Mouse (Mus musculus): ENCODE measurements around the gene Cntln.

The Cntln gene

DNA sequence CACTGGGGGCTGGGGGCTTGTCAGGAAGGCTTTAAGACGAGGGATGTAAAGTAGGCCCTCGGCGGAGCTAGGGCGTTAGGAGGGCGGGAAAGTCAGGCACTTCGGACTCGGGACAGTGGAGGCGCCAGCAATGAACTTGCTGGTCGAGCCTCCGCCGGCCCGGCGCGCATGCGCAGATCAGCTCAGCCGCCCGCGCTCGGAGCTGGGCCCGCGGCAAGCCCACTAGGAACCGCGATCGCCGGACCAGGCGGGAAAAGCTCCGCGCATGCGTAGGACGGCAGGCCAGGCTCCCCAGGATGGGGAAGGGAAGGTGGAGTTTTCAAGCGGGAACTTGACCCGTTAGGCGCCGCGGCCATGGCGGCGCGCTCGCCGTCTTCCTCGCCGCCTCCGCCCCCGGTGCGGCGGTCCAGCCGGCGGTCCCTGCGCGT is at the start of gene Cntln:
Gene Cntln (plus strand): TSS at position 199 of the 428 bp plus-strand sequence.
- DNase-seq (ENCODE audit: low read depth, low spot score): peak; percentile 94

DNA sequence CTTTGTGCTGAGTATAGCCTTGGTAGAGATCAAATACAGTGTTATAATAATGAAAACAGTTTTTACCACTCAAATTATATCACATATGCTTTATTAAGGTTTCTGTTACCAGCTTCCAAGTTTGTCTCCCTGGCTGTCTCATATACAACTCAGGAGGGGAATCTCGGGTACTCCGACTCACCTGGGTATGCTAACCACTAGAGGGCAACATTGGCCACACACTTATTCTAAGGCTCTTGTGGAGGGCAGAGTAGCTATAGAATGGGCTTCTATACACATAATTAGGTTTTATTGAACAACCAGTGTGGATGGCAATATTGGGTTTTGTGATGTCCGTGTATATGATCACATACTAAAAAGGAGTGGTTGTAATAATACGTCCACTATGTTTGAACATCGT is 47.1 kb upstream of the Cntln start:
- peak; percentile 64 for DNase-seq (ENCODE audit: low read depth, low spot score)

DNA sequence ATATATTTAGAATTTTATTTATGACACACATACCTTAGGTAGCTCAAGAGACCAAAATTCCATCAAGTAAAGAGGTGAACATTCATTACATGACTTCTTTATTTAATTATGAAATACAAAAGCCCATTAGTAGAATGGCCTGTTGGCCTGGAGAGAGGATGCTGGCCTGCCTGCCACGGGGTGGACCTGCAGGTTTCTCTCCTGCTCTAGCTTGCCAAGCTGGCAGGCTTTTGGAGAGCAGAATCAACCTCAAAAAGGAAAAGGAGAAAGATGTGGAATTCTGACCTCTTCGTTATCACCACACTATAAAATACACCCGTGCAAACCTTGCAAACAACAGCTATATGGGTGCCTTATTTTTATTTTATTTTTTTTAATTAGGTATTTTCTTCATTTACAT is 45.6 kb upstream of the Cntln start:
- DNase-seq (ENCODE audit: low read depth, low spot score): no peak

DNA sequence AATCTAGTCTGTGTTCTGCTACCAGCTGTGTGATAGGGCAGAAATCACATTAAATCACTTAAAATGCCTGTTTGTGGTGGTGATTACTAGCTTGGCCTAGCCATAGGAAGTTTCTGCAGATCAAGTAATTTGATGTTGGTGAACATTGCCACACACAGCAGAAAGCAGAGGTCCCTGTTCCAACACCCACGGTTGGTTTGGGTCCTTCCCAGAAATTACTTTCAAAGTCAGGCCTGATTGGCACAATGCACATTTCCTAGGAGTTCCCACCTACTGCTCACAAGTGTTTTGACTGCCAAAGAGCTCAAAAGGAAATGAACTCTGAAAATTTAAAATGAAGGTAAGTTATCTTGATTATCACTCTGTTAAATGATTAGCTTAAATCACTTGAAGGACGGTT is 44.6 kb upstream of the Cntln start:
- DNase-seq (ENCODE audit: low read depth, low spot score): no peak

DNA sequence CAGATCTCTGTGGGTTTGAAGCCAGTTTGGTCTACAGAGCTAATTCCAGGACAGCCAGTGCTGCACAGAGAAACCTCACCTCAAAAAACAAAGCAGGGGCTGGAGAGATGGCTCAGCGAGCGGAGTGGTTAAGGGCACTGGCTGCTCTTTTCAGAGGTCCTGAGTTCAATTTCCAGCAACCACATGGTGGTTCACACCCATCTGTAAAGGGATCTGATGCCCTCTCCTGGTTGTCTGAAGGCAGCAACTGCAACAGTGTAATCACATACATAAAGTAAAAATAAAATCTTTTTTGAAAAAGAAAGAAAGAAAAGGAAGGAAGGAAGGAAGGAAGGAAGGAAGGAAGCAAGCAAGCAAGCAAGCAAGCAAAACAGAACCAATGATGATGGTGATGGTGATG is 26.5 kb upstream of the Cntln start:
- peak; percentile 12 for DNase-seq (ENCODE audit: low read depth, low spot score)

DNA sequence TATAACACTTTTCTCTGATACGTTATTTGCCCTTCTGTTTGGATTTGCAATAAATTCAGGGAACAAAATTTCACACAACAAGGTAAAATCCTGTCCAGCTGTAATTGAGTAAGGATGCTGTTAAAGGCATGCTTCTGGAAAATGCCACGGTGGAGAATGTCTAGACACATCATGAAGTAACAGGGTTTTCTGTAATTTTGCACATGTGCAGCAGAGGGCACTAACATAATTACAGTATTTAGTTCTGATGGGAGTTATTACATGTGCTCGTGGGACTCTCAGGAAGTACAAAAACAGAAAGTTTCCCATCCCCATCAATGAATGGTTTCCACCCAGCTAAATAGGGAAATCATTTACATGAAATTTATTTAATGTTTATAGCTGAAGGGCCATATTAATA is 7.8 kb upstream of the Cntln start:
- DNase-seq (ENCODE audit: low read depth, low spot score): no peak

DNA sequence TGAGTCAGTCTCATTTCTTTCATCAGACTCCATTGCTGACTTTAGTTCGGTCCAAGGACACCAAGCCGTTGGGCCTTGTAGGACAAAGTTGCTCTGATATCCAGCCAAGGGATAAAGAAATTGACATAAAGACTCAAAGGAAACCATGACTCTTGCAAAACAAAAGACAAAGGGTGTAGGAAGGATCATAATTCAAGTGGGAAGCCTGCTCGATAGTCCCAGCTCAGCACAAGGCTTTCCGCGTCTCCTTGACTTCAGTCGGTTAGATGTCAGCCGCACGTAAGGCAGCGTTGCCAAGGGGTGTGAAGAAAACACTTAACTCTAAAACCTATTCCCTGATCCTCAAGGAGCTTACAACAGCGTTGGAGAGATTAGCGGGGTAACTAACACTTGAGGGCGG is 463 bp upstream of the Cntln start:
- DNase-seq (ENCODE audit: low read depth, low spot score): no peak

DNA sequence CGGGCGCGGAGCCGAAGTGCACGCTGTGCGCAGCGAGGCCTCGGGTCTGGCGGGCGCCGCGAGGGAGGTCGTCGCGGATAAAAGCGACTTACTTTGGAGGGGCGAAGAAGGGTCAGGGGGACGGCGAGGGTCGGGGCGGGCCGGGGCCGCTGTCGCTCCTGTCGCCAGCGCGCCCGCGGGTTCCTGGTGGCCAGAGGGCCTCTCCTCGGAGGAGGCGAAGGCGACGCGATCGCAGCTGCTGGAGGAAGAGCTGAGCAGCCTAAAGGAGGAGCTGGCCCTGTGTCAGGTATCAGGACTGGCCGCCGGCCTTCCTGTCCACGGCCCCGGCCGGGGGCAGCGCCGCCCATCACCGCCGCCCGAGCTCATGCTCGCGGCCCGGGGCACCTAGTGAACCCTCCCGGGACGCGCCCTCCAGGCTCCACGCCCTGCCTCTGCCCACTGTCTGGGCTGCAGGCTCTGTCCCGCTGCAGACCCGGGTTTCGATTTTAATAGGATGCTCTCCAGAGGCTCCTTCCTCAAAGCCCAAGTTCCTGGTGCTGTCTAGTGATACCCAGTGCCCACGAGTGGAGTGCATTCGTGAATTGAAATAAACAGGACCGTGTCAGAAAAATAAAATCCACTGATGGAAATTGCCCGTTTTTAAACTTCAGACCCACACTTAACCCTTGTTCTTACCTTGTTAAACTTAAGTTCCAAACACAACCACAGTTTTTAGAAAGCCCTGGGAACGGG is 596 bp downstream of the Cntln start:
- DNase-seq (ENCODE audit: low read depth, low spot score): peak; percentile 48

DNA sequence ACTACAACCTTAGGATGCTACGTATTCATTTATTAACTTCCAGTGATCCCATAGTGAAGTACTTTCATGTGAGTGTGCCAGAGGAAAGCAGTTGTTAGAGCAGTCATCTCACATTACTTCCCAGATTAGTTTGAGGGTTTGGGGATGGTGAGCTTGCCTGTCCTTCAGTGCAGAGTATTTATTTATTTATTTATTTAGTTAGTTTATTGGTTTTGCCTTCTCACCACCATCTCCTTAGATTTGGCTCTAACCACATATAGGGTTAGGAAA is 1.1 kb downstream of the Cntln start:
- no peak for DNase-seq (ENCODE audit: low read depth, low spot score)

DNA sequence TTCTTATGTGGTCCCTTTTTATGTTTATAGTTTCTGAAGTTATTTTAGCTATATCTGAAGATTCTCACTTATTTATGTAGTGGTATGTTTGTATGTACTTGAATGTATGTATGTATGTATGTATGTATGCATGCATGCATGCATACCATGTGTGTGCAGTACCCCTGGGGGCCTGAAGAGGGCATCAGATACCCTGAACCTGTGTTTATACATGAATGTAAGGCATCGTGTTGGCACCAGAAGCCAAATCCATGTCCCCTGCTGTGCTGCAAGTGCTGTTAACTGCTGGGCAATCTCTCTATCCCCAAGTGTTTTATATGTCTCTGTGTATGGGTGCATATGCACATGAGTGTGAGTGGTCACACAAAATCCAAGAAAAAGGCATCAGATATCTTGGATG is 34.3 kb downstream of the Cntln start:
- peak; percentile 57 for DNase-seq (ENCODE audit: low read depth, low spot score)

DNA sequence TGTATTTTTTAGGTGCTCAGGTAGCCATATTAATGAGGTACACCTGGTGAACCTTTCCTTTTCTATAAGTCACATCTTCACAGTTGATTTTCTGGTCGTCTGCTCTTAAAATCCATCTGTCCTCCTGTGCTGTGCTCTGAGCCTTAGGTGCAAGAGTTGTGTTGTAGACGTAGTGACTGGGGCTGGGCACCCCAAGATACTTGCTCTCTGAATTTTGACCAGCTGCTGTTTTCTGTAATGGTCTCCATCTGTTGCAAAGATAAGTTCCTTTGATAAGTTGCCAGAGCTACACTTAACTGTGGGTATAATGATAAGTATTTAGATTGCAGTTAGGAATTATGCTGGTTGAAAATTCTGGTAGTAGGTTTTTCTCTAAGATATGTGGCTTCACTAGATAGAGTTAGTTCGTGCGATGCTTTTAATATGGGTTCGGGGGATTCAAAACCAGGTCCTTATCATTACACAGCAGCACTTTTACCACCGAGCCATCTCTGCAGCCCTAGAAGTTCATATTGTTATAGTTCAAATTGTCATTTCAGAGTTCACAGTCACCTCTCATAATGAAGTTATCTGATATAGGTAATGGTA is 50.3 kb downstream of the Cntln start:
- no peak for DNase-seq (ENCODE audit: low read depth, low spot score)

DNA sequence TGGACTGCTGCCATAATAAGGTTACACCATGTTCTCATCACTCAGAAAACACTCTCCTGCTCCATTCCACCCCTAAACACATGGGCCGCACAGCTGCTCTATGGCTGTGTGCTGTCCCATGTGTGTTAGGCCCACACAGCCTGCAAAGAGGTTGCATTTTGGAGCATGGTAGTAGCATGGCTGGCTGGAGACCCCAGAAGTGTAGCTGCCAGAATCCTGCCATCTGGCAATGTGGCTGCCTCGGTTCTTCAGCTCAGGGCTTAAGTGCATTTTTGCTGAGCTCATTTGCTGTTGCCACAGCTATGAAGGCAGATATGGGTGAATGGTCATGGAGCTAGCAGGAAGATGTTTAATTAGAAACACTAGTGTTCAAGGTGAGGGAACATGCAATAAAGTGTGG is 58.0 kb downstream of the Cntln start:
- no peak for DNase-seq (ENCODE audit: low read depth, low spot score)

DNA sequence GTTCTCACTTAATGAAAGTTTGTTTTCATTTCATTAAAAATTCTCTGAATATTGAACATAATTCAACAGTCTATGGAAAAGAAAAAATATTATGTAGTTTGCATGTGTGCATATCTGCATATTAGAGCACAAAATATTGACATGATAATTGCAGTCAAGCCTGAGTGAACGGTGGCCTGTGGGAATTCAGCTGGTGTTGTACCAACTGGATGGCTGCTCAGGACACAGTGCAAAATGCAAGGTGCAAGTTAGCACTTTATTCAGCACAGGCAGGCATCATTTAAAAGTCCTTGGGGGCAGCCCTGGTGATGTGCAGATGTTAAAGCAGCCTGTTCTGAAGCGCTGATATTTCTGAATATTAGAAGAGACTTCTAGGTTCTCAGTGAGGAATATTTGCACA is 58.5 kb downstream of the Cntln start:
- no peak for DNase-seq (ENCODE audit: low read depth, low spot score)

DNA sequence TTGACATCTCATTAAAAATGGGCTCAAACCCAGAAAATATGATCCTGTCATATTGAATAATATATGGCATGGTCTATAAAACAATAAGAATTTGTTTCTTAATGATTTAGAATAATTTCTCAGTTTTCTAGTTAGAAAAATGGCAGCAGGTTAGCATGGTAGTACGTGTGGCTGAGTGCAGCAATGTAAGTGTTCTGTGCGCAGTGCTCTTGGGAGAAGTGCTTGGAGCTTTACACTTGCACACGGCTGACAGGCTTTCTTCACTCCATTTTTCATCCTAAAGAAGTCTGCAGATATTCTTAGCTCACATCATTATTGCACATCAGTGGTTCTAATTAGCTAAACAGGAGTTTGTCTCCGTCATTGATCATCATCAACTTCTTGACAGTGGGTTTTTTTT is 60.0 kb downstream of the Cntln start:
- no peak for DNase-seq (ENCODE audit: low read depth, low spot score)

DNA sequence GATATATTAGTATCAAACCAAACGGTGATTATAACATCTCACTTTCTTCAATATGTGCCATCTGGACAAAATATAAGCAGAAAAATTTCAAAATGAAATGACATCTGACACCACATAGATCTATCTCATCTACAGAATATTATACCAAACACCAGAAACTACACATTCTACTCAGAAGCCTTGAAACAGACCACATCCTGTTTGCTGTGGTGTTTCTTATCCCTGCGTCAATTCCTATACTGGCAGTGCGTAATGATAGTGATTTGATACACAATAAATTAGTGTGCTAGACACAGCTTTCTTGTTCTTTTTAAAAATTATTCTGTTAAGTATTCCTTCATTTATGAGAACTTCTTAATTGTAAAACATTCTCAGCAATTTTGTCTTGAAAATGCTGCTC is 62.3 kb downstream of the Cntln start:
- DNase-seq (ENCODE audit: low read depth, low spot score): no peak

DNA sequence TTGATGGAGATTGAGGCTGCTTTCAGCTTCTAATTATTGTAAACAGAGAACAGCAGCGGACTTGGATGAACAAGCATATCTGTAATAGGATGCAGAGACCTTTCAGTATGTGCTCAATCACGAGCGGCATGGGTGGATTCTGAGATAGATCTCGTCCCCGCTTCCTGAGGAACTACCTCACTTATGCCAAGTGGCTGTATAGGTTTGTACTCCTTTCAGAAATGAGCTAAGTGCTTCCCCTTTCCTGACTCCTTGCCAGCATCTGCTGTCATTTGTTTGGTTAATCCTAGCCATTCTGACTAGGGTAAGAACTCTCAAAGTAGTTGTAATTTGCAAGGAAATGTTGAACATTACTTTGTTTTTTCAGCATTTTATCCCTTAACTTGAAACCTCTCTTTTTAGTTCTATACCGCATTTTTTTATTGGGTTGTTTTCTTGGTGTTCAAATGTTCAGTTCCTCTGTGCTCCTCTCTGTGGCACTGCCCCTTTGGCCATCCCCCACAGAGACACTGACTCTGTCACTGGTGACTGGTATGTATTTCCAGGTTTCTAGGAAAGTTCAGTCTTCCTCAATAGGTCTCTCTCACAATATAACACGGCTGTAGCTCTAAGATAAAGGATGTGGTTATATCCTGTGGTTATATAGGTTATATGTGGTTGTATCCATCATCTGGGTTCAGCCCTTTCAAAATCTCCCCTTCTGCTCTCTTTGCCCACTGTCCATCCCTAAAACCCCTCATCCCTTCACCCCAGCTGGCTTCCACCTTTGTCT is 93.0 kb downstream of the Cntln start:
- no peak for DNase-seq (ENCODE audit: low read depth, low spot score)

DNA sequence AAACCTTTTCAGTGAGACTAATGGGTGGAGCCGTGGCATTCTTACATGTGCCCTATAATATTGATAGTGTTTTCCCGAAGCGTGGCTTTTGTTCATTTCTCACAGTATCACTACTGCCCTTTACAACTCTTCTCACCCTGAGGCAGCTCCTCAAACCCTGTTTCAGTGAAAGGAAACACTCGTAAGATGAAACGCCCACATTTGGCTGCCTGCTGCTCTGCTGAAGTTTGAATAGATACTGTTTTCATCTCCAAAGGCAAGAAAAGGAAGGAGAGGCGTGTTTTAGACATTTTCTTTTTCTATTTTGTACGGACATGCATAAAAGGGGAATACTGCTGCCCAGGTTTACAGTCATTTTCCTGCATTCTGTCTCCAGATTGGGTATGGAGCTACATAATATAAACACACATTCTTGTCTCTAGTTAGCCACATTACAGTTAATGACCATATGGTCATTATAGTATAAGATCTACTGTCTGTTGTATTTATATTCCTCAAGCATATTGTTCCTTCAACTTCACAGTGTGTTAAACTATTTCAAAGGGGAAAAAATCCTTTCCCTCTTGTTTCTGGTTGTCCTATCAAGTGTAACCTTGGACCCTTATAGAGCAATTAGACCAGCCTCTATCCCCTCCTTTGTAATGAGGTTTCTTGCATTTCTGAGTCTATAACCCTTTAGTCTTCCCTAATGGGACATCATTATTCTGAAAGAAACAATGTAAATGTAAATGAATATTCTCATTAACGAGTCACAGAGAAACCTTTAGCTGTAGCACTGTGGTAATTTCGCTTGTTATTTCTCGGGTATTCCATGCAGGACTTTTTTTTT is 111.6 kb downstream of the Cntln start:
- DNase-seq (ENCODE audit: low read depth, low spot score): no peak

DNA sequence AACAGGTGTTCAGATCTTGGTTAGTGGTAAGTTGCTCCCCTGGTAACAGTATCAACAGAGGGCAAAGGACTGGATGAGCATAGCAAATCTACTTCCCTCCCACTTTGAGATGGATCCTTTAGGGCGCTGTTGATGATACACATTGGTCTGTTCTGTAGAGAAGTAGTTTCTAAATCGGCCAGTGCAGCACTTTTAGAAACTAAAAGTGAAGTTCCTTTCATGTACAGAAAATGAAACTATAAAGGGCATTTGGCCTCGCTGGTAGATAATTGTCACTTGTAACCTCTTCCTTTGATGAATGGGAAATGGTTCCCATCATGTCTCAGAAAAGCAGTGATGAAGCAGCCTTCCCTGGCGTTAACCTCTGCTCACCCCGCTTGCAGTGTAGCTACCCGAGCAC is 121.5 kb downstream of the Cntln start:
- DNase-seq (ENCODE audit: low read depth, low spot score): no peak

DNA sequence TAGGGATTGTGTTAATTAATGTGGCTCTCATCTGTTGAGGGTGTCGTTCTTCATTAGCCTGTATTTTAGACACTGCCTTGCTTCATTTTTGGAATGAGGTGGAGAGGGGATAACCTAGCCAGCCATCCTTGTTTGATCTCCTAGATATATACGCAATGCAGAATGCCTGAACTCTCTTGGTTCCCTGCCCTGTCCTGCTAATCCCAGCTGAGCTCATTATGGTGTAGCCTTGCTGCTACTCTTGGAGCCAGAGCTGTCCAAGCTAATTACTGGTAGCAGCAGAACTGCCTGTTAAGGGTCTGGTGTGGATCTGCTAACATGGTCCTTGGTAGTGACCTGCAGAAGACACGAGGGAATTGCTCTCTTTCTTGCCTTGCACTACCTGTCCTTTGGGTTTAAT is 122.7 kb downstream of the Cntln start:
- no peak for DNase-seq (ENCODE audit: low read depth, low spot score)

DNA sequence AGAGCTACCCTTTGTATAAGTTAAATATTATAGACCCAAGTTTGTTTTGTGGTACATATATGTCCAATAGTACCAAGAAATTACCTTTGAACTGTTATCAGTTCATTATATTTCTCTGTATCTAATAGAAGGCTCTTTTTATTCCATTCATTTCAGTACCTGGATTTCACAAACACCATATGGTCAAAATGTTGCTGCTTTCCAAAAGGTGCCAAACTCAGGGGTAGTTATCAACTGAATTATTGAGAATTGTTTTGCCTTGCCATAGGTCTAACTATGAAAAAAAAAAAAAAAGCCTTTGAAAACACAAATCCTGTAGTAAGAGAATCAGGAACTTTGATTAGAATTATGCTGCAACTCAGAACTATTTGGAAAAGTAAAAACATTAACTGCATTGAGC is 126.7 kb downstream of the Cntln start:
- no peak for DNase-seq (ENCODE audit: low read depth, low spot score)

DNA sequence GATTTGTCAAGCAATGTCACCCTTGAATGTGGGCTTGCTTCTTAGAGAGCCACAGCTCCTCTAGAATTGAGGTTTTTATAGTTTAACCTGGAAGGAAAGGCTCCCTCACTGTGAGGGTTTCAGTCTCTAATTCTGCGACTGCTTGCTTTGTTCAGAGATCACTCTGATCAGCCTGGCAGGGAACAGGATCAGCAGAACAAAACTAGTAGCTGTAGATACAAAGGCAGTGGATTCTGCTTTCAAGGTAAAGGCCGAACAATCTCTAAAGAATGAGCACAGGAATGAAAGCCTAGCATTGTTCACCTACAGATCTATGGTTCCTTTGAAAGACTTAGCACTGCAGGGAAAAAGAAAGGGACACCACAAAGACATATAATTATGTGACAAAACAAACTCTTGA is 161.6 kb downstream of the Cntln start:
- DNase-seq (ENCODE audit: low read depth, low spot score): peak; percentile 18

DNA sequence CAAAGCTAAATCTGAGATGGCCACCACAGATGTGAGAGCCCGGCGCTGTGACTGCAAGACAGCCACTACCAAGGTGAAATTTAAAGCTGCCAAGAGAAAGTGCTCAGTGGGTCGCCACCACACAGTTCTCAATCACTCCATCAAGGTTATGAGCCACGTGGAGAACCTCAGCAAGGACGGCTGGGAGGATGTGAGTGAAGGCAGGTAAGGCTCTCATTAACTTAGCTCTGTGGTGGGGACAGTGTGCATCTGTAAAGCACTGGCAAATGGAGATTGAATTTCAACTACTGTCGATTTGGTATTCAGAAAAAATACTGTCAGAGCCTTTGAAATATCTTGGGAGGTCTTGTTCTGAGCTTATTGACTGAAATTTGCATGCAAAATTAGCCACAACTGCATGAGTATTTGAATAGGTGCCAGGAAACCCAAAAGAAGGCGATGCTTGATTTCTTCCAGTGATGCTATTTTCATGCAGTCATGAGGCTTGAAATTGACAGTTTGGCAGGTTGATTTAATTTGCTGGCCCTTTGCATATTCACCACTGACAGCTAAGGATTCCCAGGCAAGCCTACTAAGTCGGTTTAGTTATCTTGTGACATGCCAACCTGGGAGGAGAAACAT is 165.9 kb downstream of the Cntln start:
- no peak for DNase-seq (ENCODE audit: low read depth, low spot score)

All from ZHBTc4 (cell line).